Mouse (Mus musculus) thymus, adult 2 months (tissue): ENCODE results near the gene Hsh2d. TPM values are rescaled to one million over a fixed set of nuclear protein-coding genes. Genes with fewer than 3 reads are reported as not detected.

ENCODE experiments used
- DNase-seq: peaks from one replicate; pipeline ENCODE4 v3.0.0; 2021
- H3K27ac ChIP-seq: fragments of 200-500 bp; 2 replicates; pipeline ENCODE4 v1.5.1; 2012; ENCODE audit warnings: low read length, control low read depth; ENCODE audit not compliant: control insufficient read depth, insufficient read depth
- H3K27me3 ChIP-seq: fragments of 200-500 bp; 2 replicates; pipeline ENCODE4 v1.6.1; 2012; ENCODE audit warnings: mild to moderate bottlenecking, low read length, moderate library complexity, mixed read lengths; ENCODE audit not compliant: control insufficient read depth, insufficient read depth
- H3K36me3 ChIP-seq: fragments of 200-500 bp; 2 replicates; pipeline ENCODE4 v1.6.1; 2012; ENCODE audit warnings: mild to moderate bottlenecking, low read length, moderate library complexity; ENCODE audit not compliant: control insufficient read depth, insufficient read depth
- H3K4me1 ChIP-seq: fragments of 200-500 bp; replicated peaks from 2 replicates; pipeline ENCODE4 v1.6.1; 2012; ENCODE audit warnings: low read length; ENCODE audit not compliant: control insufficient read depth, insufficient read depth
- H3K4me3 ChIP-seq: fragments of 200-500 bp; 2 replicates; pipeline ENCODE4 v1.5.1; 2012; ENCODE audit warnings: mild to moderate bottlenecking, low read length, control low read depth, moderate library complexity; ENCODE audit not compliant: control insufficient read depth, insufficient read depth
- CTCF ChIP-seq: fragments of 200-500 bp; IDR thresholded peaks from 2 replicates; pipeline ENCODE4 v1.5.1; 2012; ENCODE audit warnings: mild to moderate bottlenecking, control low read depth, low read length, moderate library complexity, borderline replicate concordance; ENCODE audit not compliant: control insufficient read depth, poor library complexity, insufficient read depth; ENCODE audit errors: extremely low read depth
- POLR2A ChIP-seq: fragments of 200-500 bp; IDR thresholded peaks from 2 replicates; pipeline ENCODE4 v1.6.1; 2012; ENCODE audit warnings: mild to moderate bottlenecking, low read length, control low read depth, moderate library complexity; ENCODE audit not compliant: control insufficient read depth, poor library complexity, insufficient read depth; ENCODE audit errors: extremely low read depth
- WGBS: fragments of 180-500 bp; shearing (Covaris S2); methylation state at CpG from one replicate; pipeline ENCODE4 v1.1.7; 2018; 5-methylcytosine and 5-hydroxymethylcytosine counted together
- polyA plus RNA-seq: library from polyadenylated mRNA; depleted of rRNA; stranded (reverse); fragments of >200 nt; gene quantifications from 2 replicates; pipeline ENCODE4 v1.2.3, GENCODE M21; 2012

Hsh2d gene
- polyA plus RNA-seq, 1 experiment = 11.9 TPM

GRCm38 (mm10) chr8:72218781-72219540, 29.5 kb downstream of the Hsh2d start:
- no peaks in the 10 kb centered on the region for H3K27me3 ChIP-seq
- no peak overlapping the region for H3K27ac ChIP-seq
- no peak for TF ChIP-seq POLR2A
- no peak for TF ChIP-seq CTCF
- no peak for DNase-seq
- H3K36me3 ChIP-seq = peaks cover 17% of the 10 kb centered on the region
- 73% methylated on average over 10 of the region's 10 CpGs for WGBS
- peaks cover 16% of the 10 kb centered on the region for H3K4me1 ChIP-seq
- no peak overlapping the region for H3K4me3 ChIP-seq

GRCm38 (mm10) chr8:72219541-72220363, 30.3 kb downstream of the Hsh2d start, which contains the start of gene Fam32a:
Gene Fam32a (plus strand): TSS chr8:72219730.
- Histone ChIP-seq H3K36me3 (peaks cover 17% of the 10 kb centered on the region), H3K27ac (peak within 1 kb of the TSS; percentile 66; the same call in 1 of the 2 replicates), H3K4me3 (peak within 1 kb of the TSS; percentile 83), H3K4me1 (peaks cover 16% of the 10 kb centered on the region), H3K27me3 (no peaks in the 10 kb centered on the region)
- DNase-seq = peak; percentile 83
- WGBS = 10% methylated on average over 39 of the region's 39 CpGs
- no peak for TF ChIP-seq CTCF
- TF ChIP-seq POLR2A = peak; percentile 73

- no peak for DNase-seq
- WGBS = 77% methylated on average over 4 of the region's 4 CpGs
- H3K36me3 ChIP-seq = peaks cover 17% of the 10 kb centered on the region
- TF ChIP-seq POLR2A (no peak), CTCF (no peak)
- no peak overlapping the region for H3K27ac ChIP-seq
- peaks cover 12% of the 10 kb centered on the region for H3K4me1 ChIP-seq
- H3K4me3 ChIP-seq = no peak overlapping the region
- no peaks in the 10 kb centered on the region for H3K27me3 ChIP-seq
Measured at GRCm38 (mm10) chr8:72220758-72221157, 31.3 kb downstream of the Hsh2d start.

- TF ChIP-seq CTCF (no peak), POLR2A (no peak)
- no peak for DNase-seq
- Histone ChIP-seq H3K27me3 (no peaks in the 10 kb centered on the region), H3K36me3 (peaks cover 17% of the 10 kb centered on the region), H3K4me3 (no peak overlapping the region), H3K4me1 (peaks cover 6% of the 10 kb centered on the region), H3K27ac (no peak overlapping the region)
- WGBS = 95% methylated on average over 5 of the region's 5 CpGs
Measured at GRCm38 (mm10) chr8:72222656-72223055, 33.2 kb downstream of the Hsh2d start.

GRCm38 (mm10) chr8:72239499-72240402, 50.3 kb downstream of the Hsh2d start, which contains the start of gene Ap1m1:
Gene Ap1m1 (plus strand): TSS chr8:72240018.
- 1% methylated on average over 54 of the region's 54 CpGs for WGBS
- H3K4me1 ChIP-seq = peaks cover 21% of the 10 kb centered on the region
- H3K4me3 ChIP-seq = peak within 1 kb of the TSS; percentile 73
- H3K27ac ChIP-seq = peak within 1 kb of the TSS; percentile 70
- no peaks in the 10 kb centered on the region for H3K27me3 ChIP-seq
- DNase-seq = peak; percentile 96
- no peaks in the 10 kb centered on the region for H3K36me3 ChIP-seq
- TF ChIP-seq CTCF = peak; percentile 62; the same call in 1 of the 2 replicates
- peak; percentile 59 for TF ChIP-seq POLR2A
